Mouse (Mus musculus) cerebellum, postnatal 25 days (tissue): ENCODE results near the gene Spg21.

Source experiments
- DNase-seq, 2 experiments: peaks; one replicate each; pipeline ENCODE4 v3.0.0; 2021; ENCODE audit warnings: mixed read lengths in 2 of 2

The Spg21 gene

DNA sequence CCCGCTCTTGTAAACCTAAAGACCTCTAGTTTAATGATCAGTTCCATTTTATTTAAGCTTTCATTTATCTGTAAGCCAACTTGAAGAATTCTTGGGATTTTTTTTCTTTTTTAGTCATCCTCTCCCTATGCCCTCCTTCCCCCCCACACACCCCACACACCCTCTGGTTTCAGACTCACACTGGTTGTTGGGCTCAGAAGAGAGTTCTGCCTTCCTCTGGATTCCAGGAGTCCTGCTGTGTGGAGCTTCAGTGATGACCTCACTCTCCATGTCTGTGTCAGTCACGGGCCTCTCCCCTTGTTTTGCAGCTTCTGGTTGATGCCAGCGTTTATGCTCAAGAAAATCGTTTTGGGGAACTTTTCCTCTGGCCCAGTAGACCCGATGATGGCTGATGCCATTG is 19.3 kb downstream of the Spg21 start:
- DNase-seq, result no peak

DNA sequence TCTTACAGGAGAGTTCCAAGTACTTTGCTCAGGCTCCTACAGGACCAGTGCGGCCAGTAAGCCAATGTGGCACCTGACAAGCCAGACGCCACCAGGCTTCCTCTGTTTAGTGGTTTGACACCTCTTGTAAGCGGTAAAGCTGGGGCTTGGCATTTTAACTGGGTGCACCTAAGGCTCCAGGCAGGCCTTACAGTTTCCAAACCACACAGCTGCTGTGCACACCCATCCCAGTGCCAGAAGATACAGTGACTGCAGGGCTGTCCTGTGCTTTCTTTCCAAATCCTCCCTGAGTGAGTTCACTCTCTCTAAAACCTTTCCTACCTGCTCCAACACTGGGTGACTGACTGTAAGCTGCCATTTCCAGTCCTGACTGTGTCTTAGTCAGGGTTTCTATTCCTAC is 30.7 kb downstream of the Spg21 start:
- DNase-seq, result no peak

DNA sequence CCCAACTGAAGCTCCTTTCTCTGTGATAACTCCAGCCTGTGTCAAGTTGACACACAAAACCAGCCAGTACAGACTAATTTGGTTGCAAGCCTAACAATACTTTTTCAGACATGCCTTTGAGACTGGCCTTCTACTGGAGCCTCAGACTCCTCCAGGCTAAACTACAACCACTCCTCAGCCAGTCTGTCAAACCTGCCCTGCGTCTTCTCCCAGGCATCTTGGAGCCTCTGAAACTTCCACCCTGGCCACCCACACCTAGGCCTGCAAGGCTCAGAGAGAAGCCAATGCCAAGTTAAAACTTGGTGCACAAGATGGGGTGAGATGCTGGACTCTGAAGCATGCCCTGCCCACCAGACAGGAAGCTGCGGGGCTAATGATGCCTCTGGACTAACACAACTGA is 31.6 kb downstream of the Spg21 start:
- no peak for DNase-seq

DNA sequence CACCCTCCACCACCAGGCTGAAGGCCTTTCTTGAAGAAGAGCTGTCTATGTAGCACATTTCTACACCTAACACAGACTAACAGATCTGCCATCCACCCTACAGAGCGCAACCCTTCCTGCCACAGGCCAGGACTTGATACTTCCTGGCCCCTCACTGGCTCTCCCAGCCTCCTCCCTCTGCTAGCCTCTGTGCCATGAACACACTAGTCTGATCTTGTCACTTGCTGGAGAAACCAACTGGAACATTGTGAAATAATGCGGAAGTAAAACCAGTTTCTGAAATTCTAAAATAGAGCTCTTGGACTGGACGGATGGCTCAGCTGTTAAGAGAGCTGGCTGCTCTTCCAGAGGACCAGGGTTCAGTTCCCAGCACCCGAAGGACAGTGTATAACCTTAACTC is 32.1 kb downstream of the Spg21 start:
- DNase-seq, result no peak

DNA sequence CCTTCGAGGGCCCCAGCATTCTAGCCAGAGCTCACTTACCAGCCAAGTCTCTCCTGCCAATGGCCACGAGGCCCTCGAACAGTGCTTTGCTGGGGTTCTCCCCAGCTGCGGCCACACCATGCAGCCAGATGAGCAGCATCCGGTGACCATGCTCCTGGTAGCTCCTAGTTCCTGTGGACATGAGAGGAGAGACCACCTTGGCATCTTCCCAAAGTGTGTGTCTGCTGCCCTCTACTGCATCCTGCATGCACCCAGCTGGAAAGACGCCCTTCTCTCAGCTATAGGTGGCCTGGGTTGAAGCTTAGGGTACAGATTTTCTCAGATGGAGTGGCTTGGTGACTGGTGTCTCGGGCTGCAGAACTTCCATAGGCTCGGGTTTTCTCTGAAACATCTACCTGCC is 41.4 kb downstream of the Spg21 start:
- DNase-seq, result no peak

- DNase-seq, result no peak
These were observed 42.2 kb downstream of the Spg21 start for GRCm38 (mm10) chr9:65502721-65503505.

- no peak for DNase-seq
These were observed 47.7 kb downstream of the Spg21 start for GRCm38 (mm10) chr9:65508449-65508848.

DNA sequence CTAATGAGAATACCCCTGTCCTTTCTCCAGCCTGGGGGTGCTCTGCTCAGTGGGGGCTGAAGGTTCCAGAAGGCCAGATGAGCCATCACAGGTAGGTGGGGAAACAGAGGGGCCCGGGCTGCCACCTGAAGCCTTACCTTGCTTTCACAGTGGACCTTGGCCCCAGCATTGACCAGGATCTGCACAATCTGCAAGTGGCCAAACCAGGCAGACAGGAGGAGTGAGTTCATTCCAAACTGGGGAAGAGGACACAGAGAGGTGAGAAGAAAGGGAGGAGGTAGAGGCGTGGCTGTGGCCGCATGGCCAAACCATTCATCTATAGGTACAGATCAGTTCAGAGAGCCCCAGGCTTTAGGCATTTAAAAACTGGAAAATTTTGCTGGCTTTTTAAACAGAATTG is 51.8 kb downstream of the Spg21 start:
- DNase-seq, result no peak

- DNase-seq, result peak in 1 of 2 experiments; percentile 37
These were observed 53.7 kb downstream of the Spg21 start for GRCm38 (mm10) chr9:65514431-65514830.

- peak; percentile 65 to 67 for DNase-seq
These were observed 54.1 kb downstream of the Spg21 start for GRCm38 (mm10) chr9:65514851-65515261.

DNA sequence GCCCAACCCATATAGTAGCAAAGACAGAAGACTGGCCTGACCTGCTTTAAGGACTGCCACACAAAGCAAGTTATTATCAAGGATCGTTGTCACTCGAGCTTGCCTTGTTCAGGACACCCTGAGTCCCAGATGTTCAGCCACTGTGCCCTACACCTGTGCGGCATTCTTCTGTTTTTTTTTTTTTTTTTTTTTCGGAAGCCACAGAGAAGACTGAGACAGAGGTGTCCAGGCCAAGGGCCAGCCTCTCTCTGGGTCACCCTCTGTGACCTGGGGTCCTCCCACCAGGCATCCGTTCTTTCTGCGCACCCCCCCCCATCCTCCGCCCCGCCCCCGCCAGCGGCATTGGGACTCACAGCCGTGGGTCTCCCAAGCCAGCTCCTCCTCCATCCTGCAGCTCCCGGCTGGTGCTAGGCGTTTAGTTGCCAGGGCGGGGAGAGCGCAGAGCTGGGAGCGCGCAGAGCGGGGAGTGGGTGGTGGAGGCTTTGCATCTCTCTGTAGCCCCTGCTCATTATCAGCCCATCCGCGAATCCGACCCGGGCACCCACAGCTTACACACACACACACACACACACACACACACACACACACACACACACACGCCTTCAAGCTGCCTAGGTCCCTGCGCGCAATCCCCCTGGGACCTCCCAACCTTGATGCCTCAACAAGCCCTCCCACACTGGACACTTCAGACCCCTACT is 59.2 kb downstream of the Spg21 start, which contains the start of gene Ankdd1a:
Gene Ankdd1a, minus strand, starts transcription at position 387 of the 698 bp plus-strand sequence.
- DNase-seq, result peak; percentile 64 to 70

GRCm38 (mm10) chr9:65520505-65520876 is 59.7 kb downstream of the Spg21 start:
- peak in 1 of 2 experiments; percentile 37 for DNase-seq

DNA sequence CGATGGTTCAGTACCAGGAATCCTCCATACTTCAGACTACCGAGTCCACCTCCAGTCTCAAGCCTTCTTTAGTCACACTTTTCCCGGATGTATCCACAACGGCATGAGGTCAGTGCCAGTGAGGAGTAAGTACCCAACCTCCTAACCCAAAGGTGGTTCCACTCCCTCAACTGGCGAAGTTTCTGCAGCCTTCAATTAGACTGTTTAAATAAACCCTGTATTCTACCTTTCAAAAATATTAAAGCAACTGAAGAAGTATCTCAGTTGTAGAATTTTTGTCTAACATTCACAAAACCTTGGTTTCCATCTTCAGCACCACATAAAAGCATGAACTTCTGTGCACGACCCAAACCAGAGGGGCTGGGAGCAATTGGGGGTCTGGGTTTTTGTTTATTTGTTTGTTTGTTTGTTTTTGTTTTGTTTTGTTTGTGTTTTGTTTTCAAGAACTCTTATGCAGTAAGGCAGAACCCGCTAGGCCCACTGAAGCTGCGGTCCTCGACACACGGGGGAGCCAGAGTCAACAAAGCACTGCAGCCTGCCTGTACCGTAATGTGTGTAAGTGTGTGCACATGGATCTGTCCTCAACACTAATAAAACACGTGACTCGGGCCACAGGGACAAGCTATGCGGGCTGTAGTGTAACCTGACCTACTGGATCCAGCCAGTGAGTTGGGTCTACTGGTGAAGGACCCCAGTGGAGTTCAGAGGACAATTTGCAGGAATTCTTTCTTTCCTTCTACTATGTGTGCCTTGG is 63.0 kb downstream of the Spg21 start:
- DNase-seq, result peak; percentile 77 to 87

DNA sequence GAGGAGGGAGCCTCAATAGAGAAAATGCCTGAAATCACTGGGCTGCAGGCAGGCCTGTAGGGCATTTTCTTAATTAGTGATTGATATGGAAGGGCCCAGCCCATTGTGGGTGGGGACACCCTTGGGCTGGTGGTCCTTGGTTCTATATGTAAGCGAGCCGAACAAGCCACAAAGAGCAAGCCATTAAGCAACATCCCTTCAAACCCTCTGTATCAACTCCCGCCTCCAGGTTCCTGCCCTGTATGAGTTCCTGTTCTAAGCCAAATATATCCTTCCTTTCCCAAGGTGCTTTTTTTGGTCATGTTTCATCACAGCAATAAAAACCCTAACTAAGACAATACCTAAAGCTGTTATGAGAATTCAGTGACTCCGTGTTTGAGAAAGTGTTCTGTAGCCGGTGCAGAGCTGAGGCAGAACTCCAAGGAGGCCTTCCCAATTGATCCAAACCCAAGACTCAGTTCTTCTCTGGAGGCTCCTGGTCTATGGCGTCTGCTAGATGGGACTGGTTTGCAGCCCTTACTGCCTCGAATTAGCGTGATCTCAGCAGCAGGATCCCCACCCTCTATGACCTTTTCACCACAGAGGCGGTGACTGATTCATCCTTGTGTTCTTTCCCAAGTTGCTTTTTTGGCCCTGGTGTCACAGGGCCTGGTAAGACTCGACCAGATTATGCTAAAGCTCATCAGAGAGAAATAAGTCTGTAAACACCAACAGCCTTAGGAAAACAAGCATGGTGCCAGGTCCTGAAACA is 64.9 kb downstream of the Spg21 start:
- DNase-seq, result no peak

- DNase-seq, result no peak
These were observed 67.8 kb downstream of the Spg21 start for GRCm38 (mm10) chr9:65528417-65529038.

DNA sequence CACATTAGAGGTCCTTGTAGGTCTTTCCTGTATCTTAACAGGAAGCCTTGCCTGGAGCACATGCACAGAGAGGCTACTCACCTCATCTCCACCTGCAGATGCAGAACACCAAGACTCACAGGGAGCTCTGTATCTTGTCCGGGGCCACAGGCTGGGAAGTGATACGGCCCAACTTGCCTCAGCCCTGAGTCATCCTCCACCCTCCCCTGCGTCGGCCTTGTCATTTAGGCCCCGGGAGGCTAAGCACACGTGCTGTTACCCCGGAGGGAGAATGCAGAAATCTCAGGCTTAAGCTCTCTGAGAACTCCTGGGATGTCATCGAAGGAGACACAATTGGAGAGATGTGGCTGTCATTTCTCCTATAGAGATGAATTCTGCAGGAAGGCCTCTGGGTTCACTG is 68.9 kb downstream of the Spg21 start:
- DNase-seq, result no peak

GRCm38 (mm10) chr9:65531283-65531682 is 70.5 kb downstream of the Spg21 start:
- DNase-seq, result no peak

DNA sequence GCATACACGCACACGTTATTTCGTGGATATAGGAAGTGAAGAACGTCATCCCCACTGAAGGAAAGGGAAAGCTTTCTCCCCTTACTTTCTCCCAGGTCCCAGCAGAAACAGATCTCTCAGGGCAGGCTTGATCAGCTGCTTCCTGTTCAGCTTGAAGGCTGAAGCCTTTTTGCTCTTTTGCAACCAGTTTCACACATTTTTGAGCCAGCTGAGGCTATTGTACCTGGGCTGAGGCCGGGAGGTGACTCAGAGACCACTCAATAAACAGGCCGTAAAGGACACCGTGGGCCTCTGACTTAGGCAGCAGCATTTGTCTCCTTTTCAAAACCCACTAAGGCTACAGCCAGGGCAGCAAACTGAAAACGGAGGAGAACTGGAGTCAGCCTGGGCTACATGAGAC is 72.2 kb downstream of the Spg21 start:
- no peak for DNase-seq

- DNase-seq, result no peak
These were observed 73.4 kb downstream of the Spg21 start for GRCm38 (mm10) chr9:65534111-65534510.

DNA sequence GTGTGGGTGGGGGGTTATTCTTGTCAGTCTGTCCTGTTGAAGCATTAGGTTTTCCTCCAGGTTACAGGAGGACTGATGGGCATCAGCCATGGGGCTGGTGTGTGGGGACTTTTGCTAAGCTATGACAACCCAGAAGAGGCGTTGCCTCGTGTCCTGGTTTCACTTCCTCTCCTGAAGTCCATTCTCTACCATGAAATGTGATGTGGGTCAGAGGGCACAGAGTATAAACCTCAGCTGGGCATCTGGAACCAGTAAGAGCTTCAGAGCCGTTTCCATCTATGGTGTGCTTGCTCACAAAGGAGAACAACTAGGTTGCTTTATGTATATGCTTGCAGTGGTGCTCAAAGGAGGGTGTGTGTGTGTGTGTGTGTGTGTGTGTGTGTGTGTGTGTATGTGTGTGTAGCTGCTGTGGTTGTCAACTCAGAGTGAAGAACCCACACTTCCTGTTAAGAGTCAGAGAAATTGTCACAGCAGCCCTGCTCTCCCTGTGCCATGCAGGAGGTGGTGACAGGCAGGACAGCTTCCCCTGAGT is 74.5 kb downstream of the Spg21 start:
- DNase-seq, result no peak

DNA sequence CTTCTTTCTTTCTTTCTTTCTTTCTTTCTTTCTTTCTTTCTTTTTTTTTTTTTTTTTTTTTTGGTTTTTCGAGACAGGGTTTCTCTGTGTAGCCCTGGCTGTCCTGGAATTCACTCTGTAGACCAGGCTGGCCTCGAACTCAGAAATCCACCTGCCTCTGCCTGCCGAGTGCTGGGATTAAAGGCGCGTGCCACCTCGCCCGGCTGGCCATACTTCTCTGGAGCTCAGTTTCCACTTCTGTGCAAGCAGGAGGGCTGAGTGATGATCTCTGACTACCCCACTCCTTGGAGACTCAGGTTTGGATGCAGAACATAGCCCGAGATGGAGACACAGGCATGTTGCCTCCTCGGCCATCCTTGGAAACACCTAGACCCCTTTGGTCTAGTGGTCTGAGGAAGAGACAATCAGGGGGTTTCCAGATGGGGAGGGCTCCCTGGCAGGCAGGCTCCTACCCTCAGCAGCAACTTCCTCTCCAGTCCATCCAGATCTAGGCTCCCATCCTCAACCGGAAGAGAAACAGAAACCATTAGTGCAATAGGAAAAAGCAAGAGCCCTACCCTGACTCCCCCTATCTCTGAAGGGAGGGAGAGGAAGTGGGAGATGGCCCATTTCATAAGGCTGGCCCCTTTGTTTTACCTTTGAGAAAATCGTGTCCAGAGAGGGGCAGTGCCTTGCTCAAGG is 75.2 kb downstream of the Spg21 start:
- DNase-seq, result no peak
